Mouse (Mus musculus): ENCODE measurements around the gene Ing2. TPM values are rescaled to one million over a fixed set of nuclear protein-coding genes. Genes with fewer than 3 reads are reported as not detected.

Gene Ing2
- total and polyA plus RNA-seq, 3 experiments, result 18.6 to 363 (median 61.7) TPM

DNA sequence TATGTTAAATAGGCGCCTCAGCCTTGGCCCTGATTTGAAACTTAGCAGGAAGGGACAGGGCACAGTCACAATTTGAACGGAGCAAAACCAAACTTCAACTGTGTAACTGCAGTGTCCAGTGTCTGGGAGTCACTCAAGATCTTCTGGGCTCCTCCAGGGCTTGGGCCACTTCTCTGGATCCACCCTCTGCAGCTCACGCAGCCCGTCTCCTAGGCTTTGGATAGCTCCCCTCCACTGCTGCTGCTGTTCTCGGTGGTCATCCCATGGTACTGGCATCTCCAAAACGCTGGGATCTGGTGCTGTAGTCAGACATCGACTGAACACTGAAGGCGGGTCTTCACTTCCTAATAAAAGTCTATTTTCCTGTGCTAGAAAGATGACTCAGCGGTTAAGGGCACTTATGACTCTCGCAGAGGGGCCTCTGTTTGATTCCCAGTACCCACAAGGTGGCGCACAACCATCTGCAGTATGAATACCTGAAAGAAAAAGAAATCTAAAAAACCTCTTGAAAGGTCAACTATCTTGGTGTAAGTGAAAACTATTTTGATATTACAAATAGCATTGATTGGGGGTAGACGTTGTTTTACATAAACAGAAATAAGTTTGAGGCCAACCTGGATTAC is 14.5 kb upstream of the Ing2 start:
- H3K36me3 ChIP-seq (ENCODE audit: control insufficient read depth in 1 of 2, insufficient read depth in 2 of 2, low read length in 2 of 2), result no peaks in the 10 kb centered on the region
- TF ChIP-seq KAT2A (conservative IDR thresholded peaks at IDR 0.05; ENCODE audit: low read depth, low read length), result no peak
- no peak for TF ChIP-seq MYB (IDR thresholded peaks at IDR 0.05; ENCODE audit: low read depth, low read length)
- TF ChIP-seq ELF1 (IDR thresholded peaks at IDR 0.05; ENCODE audit: low read depth, low read length), result no peak
- no peak for TF ChIP-seq TCF12 (IDR thresholded peaks at IDR 0.05; ENCODE audit: low read depth, low read length)
- no peak for TF ChIP-seq ZNF384 (IDR thresholded peaks at IDR 0.05; ENCODE audit: low read depth, low read length)
- TF ChIP-seq GATA1 (IDR thresholded peaks at IDR 0.05; ENCODE audit: low read depth, low read length), result no peak
- TF ChIP-seq MXI1 (IDR thresholded peaks at IDR 0.05; ENCODE audit: low read depth, low read length), result no peak
- peak; percentile 77 for TF ChIP-seq SMC3 (IDR thresholded peaks at IDR 0.05; ENCODE audit: low read depth, low read length)
- TF ChIP-seq POLR2AphosphoS5 (IDR thresholded peaks at IDR 0.05; ENCODE audit: borderline replicate concordance, low read depth, low read length), result no peak
- no peak for TF ChIP-seq BHLHE40 (IDR thresholded peaks at IDR 0.05; ENCODE audit: borderline replicate concordance, low read depth, low read length)
- TF ChIP-seq MAZ (IDR thresholded peaks at IDR 0.05; ENCODE audit: low read depth, low read length), result no peak
- TF ChIP-seq JUND (IDR thresholded peaks at IDR 0.05; ENCODE audit: low read depth, low read length), result no peak
- TF ChIP-seq UBTF (IDR thresholded peaks at IDR 0.05; ENCODE audit: borderline replicate concordance, insufficient read depth, low read depth, low read length), result no peak
- TF ChIP-seq TBP (IDR thresholded peaks at IDR 0.05; ENCODE audit: low read depth, low read length), result 0 out of 2 replicates have a peak, but pooled peaks have one; percentile 29
- no peak for TF ChIP-seq USF1 (IDR thresholded peaks at IDR 0.05; ENCODE audit: low read depth, low read length)
- TF ChIP-seq EP300 (IDR thresholded peaks at IDR 0.05; ENCODE audit: low read depth in 1 of 2, low read length in 2 of 2), result peak in 1 of 2 experiments; percentile 19; a peak in 1 of 4 replicates
- no peak for TF ChIP-seq MEF2A (IDR thresholded peaks at IDR 0.05; ENCODE audit: extremely low read depth, insufficient replicate concordance, low read depth, low read length, poor library complexity, severe bottlenecking)
- no peak for TF ChIP-seq POLR2A (IDR thresholded peaks at IDR 0.05; ENCODE audit: control insufficient read depth in 1 of 2, insufficient read depth in 1 of 2, low read depth in 1 of 2, low read length in 2 of 2, poor library complexity in 1 of 2)
- peak; percentile 68 to 90 (median 74) for TF ChIP-seq CTCF (IDR thresholded peaks at IDR 0.05 in 2 of 3, conservative IDR thresholded peaks at IDR 0.05 in 1 of 3; ENCODE audit: control insufficient read depth in 1 of 3, insufficient read depth in 1 of 3, low read depth in 2 of 3, low read length in 3 of 3, poor library complexity in 1 of 3, severe bottlenecking in 1 of 3)
- TF ChIP-seq GABPA (IDR thresholded peaks at IDR 0.05; ENCODE audit: low read depth, low read length), result no peak; the same call in 1 of the 2 replicates
- TF ChIP-seq ETS1 (IDR thresholded peaks at IDR 0.05; ENCODE audit: low read depth, low read length), result peak; percentile 20; the same call in 1 of the 2 replicates
- peak; percentile 65 for TF ChIP-seq RAD21 (IDR thresholded peaks at IDR 0.05; ENCODE audit: low read depth, low read length)
- no peak for TF ChIP-seq ZKSCAN1 (IDR thresholded peaks at IDR 0.05; ENCODE audit: low read depth, low read length)
- peak; percentile 97 for TF ChIP-seq MAFK (IDR thresholded peaks at IDR 0.05; ENCODE audit: borderline replicate concordance, low read depth, low read length)
- 0 out of 2 replicates have a peak, but pooled peaks have one; percentile 32 for TF ChIP-seq ZC3H11A (IDR thresholded peaks at IDR 0.05; ENCODE audit: low read depth, low read length)
- peak; percentile 49 for TF ChIP-seq SIN3A (IDR thresholded peaks at IDR 0.05; ENCODE audit: low read length)
- no peak for TF ChIP-seq MYC (IDR thresholded peaks at IDR 0.05; ENCODE audit: low read depth, low read length)
- no peak for TF ChIP-seq RCOR1 (IDR thresholded peaks at IDR 0.05; ENCODE audit: low read depth, low read length)
- H3K79me2 ChIP-seq (ENCODE audit: control insufficient read depth, insufficient read depth, low read length, poor library complexity), result no peaks in the 10 kb centered on the region
- H3K4me3 ChIP-seq (ENCODE audit: control insufficient read depth in 1 of 2, insufficient read depth in 1 of 2, low read depth in 2 of 2, low read length in 2 of 2), result no peak overlapping the region
- H3K27ac ChIP-seq (ENCODE audit: control insufficient read depth, low read depth, low read length), result no peak overlapping the region
- H3K9ac ChIP-seq (ENCODE audit: control insufficient read depth, low read depth, low read length, poor library complexity, severe bottlenecking), result no peak overlapping the region
- H3K4me1 ChIP-seq (ENCODE audit: control insufficient read depth in 1 of 2, insufficient read depth in 2 of 2, low read length in 2 of 2), result peaks cover 0 to 11% of the 10 kb centered on the region in 2 experiments; a peak in 2 of 4 replicates
- no peaks in the 10 kb centered on the region for H3K9me3 ChIP-seq (replicated peaks; ENCODE audit: insufficient read depth, low read length)
- no peaks in the 10 kb centered on the region for H3K27me3 ChIP-seq (ENCODE audit: control insufficient read depth in 1 of 2, insufficient read depth in 2 of 2, low read length in 2 of 2)
- DNase-seq (ENCODE audit: low read depth, low spot score), result peak; percentile 94
